Mouse (Mus musculus) layer of hippocampus, adult 9-10 months (tissue): ENCODE measurements at regions not wholly inside any gene's neighbourhood (a gene's known extent, or its start where the extent isn't known, plus 50 kb on each side); places are given as distances from the start of the nearest gene placed in this dataset.
"Not testable (repeated sequence)": the region's sequence is repeated elsewhere in the genome, so short reads cannot be mapped to it uniquely, and the experiment has no call there.

Experiments used
- DNase-seq: peaks from one replicate; pipeline ENCODE4 v3.0.0; 2022; ENCODE audit warnings: low spot score

- no peak for DNase-seq
Observed at GRCm38 (mm10) chr3:17452984-17453383, 495.2 kb upstream of the Cypt12 start.

GRCm38 (mm10) chr3:17460545-17460944 is 487.7 kb upstream of the Cypt12 start:
- DNase-seq: no peak

- no peak for DNase-seq
Observed at GRCm38 (mm10) chr3:17461365-17461764, 486.8 kb upstream of the Cypt12 start.

GRCm38 (mm10) chr3:17473812-17474211 is 474.4 kb upstream of the Cypt12 start:
- DNase-seq: no peak

- no peak for DNase-seq
Observed at GRCm38 (mm10) chr3:17489240-17490142, 458.7 kb upstream of the Cypt12 start.

- no peak for DNase-seq
Observed at GRCm38 (mm10) chr3:17490632-17491031, 457.6 kb upstream of the Cypt12 start.

- no peak for DNase-seq
Observed at GRCm38 (mm10) chr3:17498291-17498690, 449.9 kb upstream of the Cypt12 start.

- no peak for DNase-seq
Observed at GRCm38 (mm10) chr3:17501556-17501955, 446.7 kb upstream of the Cypt12 start.

GRCm38 (mm10) chr3:17541346-17541745 is 406.9 kb upstream of the Cypt12 start:
- DNase-seq: no peak

GRCm38 (mm10) chr3:17547559-17548059 is 400.6 kb upstream of the Cypt12 start:
- no peak for DNase-seq

GRCm38 (mm10) chr3:17582487-17582886 is 365.7 kb upstream of the Cypt12 start:
- DNase-seq: no peak

GRCm38 (mm10) chr3:17589956-17590546 is 358.2 kb upstream of the Cypt12 start:
- DNase-seq: no peak

GRCm38 (mm10) chr3:17592463-17592862 is 355.7 kb upstream of the Cypt12 start:
- no peak for DNase-seq

GRCm38 (mm10) chr3:17596365-17596764 is 351.8 kb upstream of the Cypt12 start:
- no peak for DNase-seq

GRCm38 (mm10) chr3:17613486-17613885 is 334.7 kb upstream of the Cypt12 start:
- DNase-seq: no peak

- peak; percentile 24 for DNase-seq
Observed at GRCm38 (mm10) chr3:17616439-17617070, 331.7 kb upstream of the Cypt12 start.

- no peak for DNase-seq
Observed at GRCm38 (mm10) chr3:17619489-17619888, 328.7 kb upstream of the Cypt12 start.

GRCm38 (mm10) chr3:17619890-17620289 is 328.3 kb upstream of the Cypt12 start:
- peak; percentile 72 for DNase-seq

GRCm38 (mm10) chr3:17620398-17620797 is 327.8 kb upstream of the Cypt12 start:
- DNase-seq: no peak

GRCm38 (mm10) chr3:17632484-17632883 is 315.7 kb upstream of the Cypt12 start:
- no peak for DNase-seq

GRCm38 (mm10) chr3:17636276-17636675 is 311.9 kb upstream of the Cypt12 start:
- no peak for DNase-seq

- not testable (repeated sequence) for DNase-seq
Observed at GRCm38 (mm10) chr3:17659988-17660387, 288.2 kb upstream of the Cypt12 start.

GRCm38 (mm10) chr3:17661987-17662386 is 286.2 kb upstream of the Cypt12 start:
- DNase-seq: no peak
